Mouse (Mus musculus): ENCODE results near the gene Dhx16. TPM values are rescaled to one million over a fixed set of nuclear protein-coding genes. Genes with fewer than 3 reads are reported as not detected.

Dhx16 gene
- polyA plus RNA-seq, 1 experiment from 2014 or later: 50.7 TPM

- Histone ChIP-seq H3K27ac (peak overlapping the region; percentile 27; the same call in 1 of the 2 replicates), H3K4me3 (no peak overlapping the region), H3K9me3 (replicated peaks) (peaks cover 6% of the 10 kb centered on the region; the same call in 1 of the 2 replicates), H3K4me1 (peaks cover 52% of the 10 kb centered on the region), H3K9ac (no peak overlapping the region; the same call in 1 of the 2 replicates), H3K4me2 (peak overlapping the region; percentile 44), H3K27me3 (replicated peaks) (peaks cover 8% of the 10 kb centered on the region), H3K36me3 (peaks cover 19% of the 10 kb centered on the region)
- peak; percentile 57 for ATAC-seq
- WGBS (ENCODE audit: insufficient replicate concordance): 10% methylated on average over 21 of the region's 21 CpGs
These were observed 5.7 kb upstream of the Dhx16 start for GRCm38 (mm10) chr17:35873774-35874519.

GRCm38 (mm10) chr17:35874721-35875120, 4.9 kb upstream of the Dhx16 start:
- Histone ChIP-seq H3K4me2 (no peak overlapping the region), H3K27ac (no peak overlapping the region), H3K36me3 (peaks cover 19% of the 10 kb centered on the region), H3K4me3 (no peak overlapping the region), H3K9ac (0 out of 2 replicates have a peak overlapping the region, but pooled peaks have one; percentile 15), H3K4me1 (peaks cover 47% of the 10 kb centered on the region), H3K27me3 (replicated peaks) (no peaks in the 10 kb centered on the region; the same call in 1 of the 2 replicates), H3K9me3 (replicated peaks) (peaks cover 6% of the 10 kb centered on the region; the same call in 1 of the 2 replicates)
- no peak for ATAC-seq
- 75% methylated on average over 6 of the region's 6 CpGs for WGBS (ENCODE audit: insufficient replicate concordance)

- Histone ChIP-seq H3K27me3 (replicated peaks) (no peaks in the 10 kb centered on the region), H3K4me3 (no peak overlapping the region), H3K9me3 (replicated peaks) (no peaks in the 10 kb centered on the region), H3K9ac (no peak overlapping the region), H3K27ac (no peak overlapping the region), H3K4me2 (no peak overlapping the region), H3K36me3 (peaks cover 70% of the 10 kb centered on the region), H3K4me1 (peaks cover 18% of the 10 kb centered on the region)
- 91% methylated on average over 17 of the region's 17 CpGs for WGBS (ENCODE audit: insufficient replicate concordance)
- ATAC-seq: no peak
These were observed 3.3 kb downstream of the Dhx16 start for GRCm38 (mm10) chr17:35882924-35883323.

GRCm38 (mm10) chr17:35883777-35884176, 4.2 kb downstream of the Dhx16 start:
- Histone ChIP-seq H3K27ac (no peak overlapping the region), H3K4me2 (no peak overlapping the region), H3K9me3 (replicated peaks) (no peaks in the 10 kb centered on the region), H3K4me1 (peaks cover 18% of the 10 kb centered on the region), H3K27me3 (replicated peaks) (no peaks in the 10 kb centered on the region), H3K36me3 (peaks cover 78% of the 10 kb centered on the region), H3K4me3 (no peak overlapping the region), H3K9ac (no peak overlapping the region)
- no peak for ATAC-seq
- WGBS (ENCODE audit: insufficient replicate concordance): 91% methylated on average over 14 of the region's 14 CpGs

DNA sequence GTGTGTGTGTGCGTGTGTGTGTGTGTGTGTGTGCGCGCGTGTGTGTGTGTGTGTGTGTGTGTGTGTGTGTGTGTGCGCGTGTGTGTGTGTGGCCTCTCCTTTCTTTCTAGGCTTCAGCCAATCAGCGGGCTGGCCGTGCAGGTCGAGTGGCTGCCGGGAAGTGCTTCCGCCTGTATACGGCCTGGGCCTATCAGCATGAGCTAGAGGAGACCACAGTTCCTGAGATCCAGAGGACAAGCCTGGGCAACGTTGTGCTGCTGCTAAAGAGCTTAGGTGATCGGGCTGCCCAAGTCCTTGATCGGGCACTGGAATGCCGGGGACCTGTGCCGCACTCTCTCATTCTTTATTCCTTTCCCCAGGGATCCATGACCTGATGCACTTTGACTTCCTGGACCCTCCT, 8.1 kb downstream of the Dhx16 start:
- H3K27ac ChIP-seq: no peak overlapping the region
- H3K27me3 ChIP-seq (replicated peaks): no peaks in the 10 kb centered on the region
- peaks cover 99% of the 10 kb centered on the region for H3K36me3 ChIP-seq
- H3K4me1 ChIP-seq: no peaks in the 10 kb centered on the region
- no peak overlapping the region for H3K4me2 ChIP-seq
- H3K4me3 ChIP-seq: no peak overlapping the region
- no peak overlapping the region for H3K9ac ChIP-seq
- WGBS (ENCODE audit: insufficient replicate concordance): 89% methylated on average over 12 of the region's 17 CpGs
- no peak for ATAC-seq
- H3K9me3 ChIP-seq (replicated peaks): no peaks in the 10 kb centered on the region

DNA sequence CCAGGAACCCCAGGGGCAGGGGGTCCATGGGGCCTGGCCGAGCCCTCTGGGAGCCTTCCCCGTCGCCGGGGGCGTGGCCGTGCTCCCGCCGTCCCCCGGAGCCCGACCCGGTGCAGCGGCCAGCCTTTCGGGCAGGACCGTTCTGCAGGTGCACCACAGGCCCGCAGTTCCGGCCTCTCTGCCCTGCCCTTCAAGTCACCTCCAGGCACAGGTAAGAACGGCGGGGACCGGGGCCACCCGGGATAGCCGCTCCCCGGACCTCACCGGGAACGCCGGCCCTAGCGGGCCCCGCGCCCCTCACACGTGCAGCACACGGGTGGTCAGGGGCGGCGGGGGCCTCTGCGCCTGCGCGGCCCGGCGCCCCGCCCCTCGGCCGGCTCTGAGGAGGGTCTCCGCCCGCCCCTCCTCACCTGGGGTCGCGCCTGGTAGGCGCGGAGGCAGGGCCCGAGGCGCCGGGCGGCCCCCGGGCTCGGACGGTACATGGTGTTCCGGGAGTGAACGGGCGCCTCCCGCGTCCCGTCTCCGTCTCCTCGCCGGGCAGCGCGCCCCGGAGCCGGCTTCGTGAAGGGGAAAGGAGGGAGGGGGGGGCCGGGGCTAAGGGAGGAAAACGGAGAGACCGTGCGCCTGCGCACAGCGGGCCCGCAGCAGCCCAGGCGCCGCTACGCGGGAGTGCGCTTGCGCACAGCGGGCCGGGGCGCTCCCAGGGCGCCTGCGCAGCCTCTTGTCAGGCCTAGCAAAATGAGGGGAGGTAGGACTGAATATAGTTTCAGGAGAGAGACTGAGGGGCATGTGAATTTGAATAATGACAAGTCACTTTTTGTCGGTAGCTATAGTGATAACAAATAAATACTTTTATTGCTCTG, 17.4 kb downstream of the Dhx16 start, which contains the start of gene 2310061I04Rik:
TSS of gene 2310061I04Rik (minus strand) at position 651 of the 863 bp plus-strand sequence.
- Histone ChIP-seq H3K4me1 (peaks cover 48% of the 10 kb centered on the region), H3K27ac (peak within 1 kb of the TSS; percentile 89), H3K9me3 (replicated peaks) (no peaks in the 10 kb centered on the region), H3K4me2 (peak within 1 kb of the TSS; percentile 100), H3K36me3 (peaks cover 47% of the 10 kb centered on the region), H3K4me3 (peak within 1 kb of the TSS; percentile 99), H3K27me3 (replicated peaks) (no peaks in the 10 kb centered on the region), H3K9ac (peak within 1 kb of the TSS; percentile 97)
- WGBS (ENCODE audit: insufficient replicate concordance): under 1% methylated on average over 86 of the region's 86 CpGs
- ATAC-seq: peak; percentile 90

DNA sequence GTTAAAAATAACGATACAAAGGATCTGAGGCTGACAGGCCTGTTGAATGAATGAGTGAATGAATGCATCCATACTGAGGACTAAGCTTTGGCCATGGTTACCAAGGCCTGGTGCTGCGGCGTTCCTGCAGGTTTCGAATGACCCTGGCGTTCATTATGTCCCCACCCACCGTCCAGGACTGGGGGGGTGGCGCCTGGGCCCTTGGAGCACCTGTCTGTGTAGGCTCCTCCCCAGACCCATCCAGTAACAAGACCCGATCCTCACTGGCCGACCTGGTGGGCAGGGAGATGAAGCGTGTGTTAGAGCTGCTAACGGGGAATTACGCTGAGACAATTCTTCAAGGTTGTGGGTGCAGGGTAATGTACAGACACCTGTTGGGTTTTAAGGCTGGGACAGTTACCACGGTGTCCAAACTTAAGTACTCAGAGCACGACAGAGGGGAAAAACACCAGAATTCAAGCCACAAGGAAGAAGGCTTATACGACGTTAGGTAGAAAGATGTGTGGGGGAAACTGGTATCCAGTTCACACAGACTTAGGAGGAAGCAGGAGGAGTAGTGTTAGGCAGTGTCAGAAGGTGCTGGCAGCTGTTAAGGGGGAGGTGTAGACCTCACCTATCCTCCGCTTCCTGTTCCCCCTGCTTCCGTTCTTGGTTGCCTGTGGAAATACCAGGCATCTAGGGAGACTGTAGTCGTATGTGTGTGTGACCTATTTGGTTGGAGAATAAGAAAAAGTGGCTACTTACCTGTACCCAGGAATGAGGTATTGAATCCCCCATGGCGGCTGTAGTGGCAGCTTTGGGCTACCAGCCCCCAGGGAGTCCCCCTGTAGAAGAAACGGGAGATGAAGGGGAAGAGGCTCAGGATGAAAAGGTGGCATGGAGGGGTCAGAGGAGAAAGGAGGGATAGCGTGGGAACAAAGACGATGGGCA, 18.3 kb downstream of the Dhx16 start:
- Histone ChIP-seq H3K27me3 (replicated peaks) (no peaks in the 10 kb centered on the region), H3K4me1 (peaks cover 48% of the 10 kb centered on the region), H3K27ac (peak overlapping the region; percentile 89), H3K4me2 (peak overlapping the region; percentile 100), H3K9me3 (replicated peaks) (no peaks in the 10 kb centered on the region), H3K9ac (peak overlapping the region; percentile 97), H3K36me3 (peaks cover 39% of the 10 kb centered on the region), H3K4me3 (peak overlapping the region; percentile 99)
- 32% methylated on average over 23 of the region's 23 CpGs for WGBS (ENCODE audit: insufficient replicate concordance)
- ATAC-seq: peak; percentile 66

DNA sequence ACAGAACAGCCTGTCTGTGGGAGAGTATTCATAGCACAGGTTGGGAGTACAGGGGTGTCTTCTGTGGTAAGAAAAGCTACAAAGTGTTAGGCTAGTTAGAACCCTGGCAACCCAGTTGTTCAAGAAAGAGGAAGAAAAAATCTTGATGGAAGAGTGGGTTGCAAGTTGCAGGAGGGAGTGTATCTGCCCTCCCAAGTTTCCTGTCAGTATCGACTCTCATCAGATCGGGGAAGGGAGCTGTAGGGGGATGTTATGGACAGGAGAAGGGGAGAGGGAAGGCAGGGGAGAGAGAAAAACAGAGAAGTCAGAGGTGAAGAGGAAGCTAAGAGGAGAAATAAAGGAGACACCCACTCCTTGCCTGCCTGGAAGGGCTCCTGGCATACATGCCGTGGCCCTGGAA, 21.0 kb downstream of the Dhx16 start:
- Histone ChIP-seq H3K9ac (no peak overlapping the region; the same call in 1 of the 2 replicates), H3K27ac (no peak overlapping the region; the same call in 1 of the 2 replicates), H3K4me3 (no peak overlapping the region), H3K9me3 (replicated peaks) (no peaks in the 10 kb centered on the region), H3K4me2 (no peak overlapping the region), H3K36me3 (peaks cover 36% of the 10 kb centered on the region), H3K4me1 (peaks cover 52% of the 10 kb centered on the region), H3K27me3 (replicated peaks) (no peaks in the 10 kb centered on the region)
- no peak for ATAC-seq
- 36% methylated on average over 3 of the region's 3 CpGs for WGBS (ENCODE audit: insufficient replicate concordance)

DNA sequence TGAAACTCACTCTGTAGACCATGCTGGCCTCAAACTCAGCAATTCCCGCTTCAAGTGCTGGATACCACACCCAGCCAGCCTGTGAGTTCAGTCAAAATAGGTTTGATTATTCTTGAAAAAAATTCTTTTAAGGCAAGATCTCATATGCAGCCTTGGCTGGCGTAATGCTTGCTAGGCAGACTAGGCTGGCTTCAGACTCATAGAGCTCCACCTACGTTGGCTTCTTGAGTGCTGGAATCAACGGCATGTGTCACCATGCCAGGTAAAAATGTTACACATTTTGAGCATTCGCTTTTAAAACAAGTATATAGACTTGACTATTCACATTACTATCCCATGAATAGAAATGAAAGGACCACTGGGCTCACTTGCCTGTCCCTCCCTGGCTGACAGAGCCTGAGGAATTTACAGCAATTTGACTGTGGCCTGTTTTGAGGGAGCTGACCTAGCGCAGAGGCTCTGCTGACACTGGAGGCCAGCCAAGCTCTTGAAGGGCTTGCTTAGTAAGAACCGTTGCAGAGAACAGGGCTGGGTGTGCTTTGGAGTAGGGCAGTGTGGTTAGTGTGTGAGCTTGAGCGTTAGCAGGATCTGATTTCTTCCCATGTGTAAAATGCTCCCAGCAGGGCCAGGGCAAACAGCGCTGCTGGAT, 23.8 kb downstream of the Dhx16 start:
- H3K27ac ChIP-seq: peak overlapping the region; percentile 1; the same call in 1 of the 2 replicates
- H3K9me3 ChIP-seq (replicated peaks): no peaks in the 10 kb centered on the region
- H3K4me2 ChIP-seq: no peak overlapping the region
- no peak for ATAC-seq
- peaks cover 52% of the 10 kb centered on the region for H3K36me3 ChIP-seq
- WGBS (ENCODE audit: insufficient replicate concordance): 72% methylated on average over 9 of the region's 9 CpGs
- H3K4me3 ChIP-seq: no peak overlapping the region
- peaks cover 29% of the 10 kb centered on the region for H3K4me1 ChIP-seq
- no peaks in the 10 kb centered on the region for H3K27me3 ChIP-seq (replicated peaks)
- H3K9ac ChIP-seq: no peak overlapping the region

DNA sequence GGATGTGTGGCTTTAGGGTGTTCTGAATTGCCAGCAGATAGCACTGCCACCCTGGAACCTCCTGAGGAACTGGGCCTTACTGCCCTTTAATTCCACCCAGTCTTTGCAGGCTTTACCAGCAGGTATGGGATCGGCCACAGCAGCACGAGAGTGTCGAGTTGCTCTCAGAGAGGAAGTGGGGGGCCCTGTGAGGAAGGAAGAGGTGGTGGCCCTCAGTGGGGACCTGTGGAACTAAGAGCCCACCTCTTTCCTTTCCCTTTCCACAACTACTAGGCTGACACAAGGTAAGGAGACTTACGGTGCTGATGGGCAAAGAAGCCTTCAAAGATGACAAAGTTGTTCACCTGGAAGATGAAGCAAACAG, 24.4 kb downstream of the Dhx16 start:
- Histone ChIP-seq H3K9me3 (replicated peaks) (no peaks in the 10 kb centered on the region), H3K27ac (peak overlapping the region; percentile 1; the same call in 1 of the 2 replicates)
- 48% methylated on average over 4 of the region's 4 CpGs for WGBS (ENCODE audit: insufficient replicate concordance)

DNA sequence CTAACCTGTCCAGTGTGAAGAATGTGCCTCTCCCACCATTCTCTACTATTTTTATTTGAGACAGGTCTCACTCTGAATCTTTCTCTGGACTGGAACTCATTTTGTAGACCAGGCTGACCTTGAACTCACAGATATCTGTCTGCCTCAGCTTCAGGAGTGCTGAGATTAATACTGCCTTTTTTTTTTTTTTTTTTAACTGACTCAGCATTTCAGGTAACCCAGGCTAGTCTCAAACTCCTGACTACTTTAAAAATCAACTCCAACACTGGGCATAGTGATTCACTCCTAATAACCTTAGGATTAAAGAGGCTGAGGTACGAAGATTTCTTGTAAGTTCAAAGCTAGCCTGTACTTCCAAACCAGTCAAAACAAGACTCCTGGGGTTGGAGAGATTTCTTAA, 26.0 kb downstream of the Dhx16 start:
- peaks cover 32% of the 10 kb centered on the region for H3K4me1 ChIP-seq
- no peak for ATAC-seq
- no peaks in the 10 kb centered on the region for H3K9me3 ChIP-seq (replicated peaks)
- peaks cover 53% of the 10 kb centered on the region for H3K36me3 ChIP-seq
- H3K4me2 ChIP-seq: no peak overlapping the region
- WGBS (ENCODE audit: insufficient replicate concordance): 89% methylated on average over 1 of the region's 1 CpGs
- H3K27ac ChIP-seq: no peak overlapping the region
- H3K9ac ChIP-seq: no peak overlapping the region
- no peaks in the 10 kb centered on the region for H3K27me3 ChIP-seq (replicated peaks)
- no peak overlapping the region for H3K4me3 ChIP-seq

More for the DNA sequence above, 24.4 kb downstream of the Dhx16 start:
- Histone ChIP-seq H3K4me2 (no peak overlapping the region), H3K27me3 (replicated peaks) (no peaks in the 10 kb centered on the region), H3K9ac (no peak overlapping the region), H3K36me3 (peaks cover 53% of the 10 kb centered on the region), H3K4me3 (no peak overlapping the region), H3K4me1 (peaks cover 31% of the 10 kb centered on the region)
- no peak for ATAC-seq
